Mouse (Mus musculus): Measurements from ENCODE around the gene Ccdc85a.
"Not testable (repeated sequence)": the region's sequence is repeated elsewhere in the genome, so short reads cannot be mapped to it uniquely, and the experiment has no call there.

Gene Ccdc85a

GRCm38 (mm10) chr11:28422451-28423231 lies 161.5 kb downstream of the Ccdc85a start:
- peak; percentile 11 for DNase-seq (ENCODE audit: low spot score)

- DNase-seq (ENCODE audit: low spot score) = no peak
These were observed 168.3 kb downstream of the Ccdc85a start for GRCm38 (mm10) chr11:28415841-28416240.

GRCm38 (mm10) chr11:28409880-28410279 lies 174.2 kb downstream of the Ccdc85a start:
- DNase-seq (ENCODE audit: low spot score) = not testable (repeated sequence)

- DNase-seq (ENCODE audit: low spot score) = no peak
These were observed 187.0 kb downstream of the Ccdc85a start for GRCm38 (mm10) chr11:28397166-28397565.

- no peak for DNase-seq (ENCODE audit: low spot score)
These were observed 208.2 kb downstream of the Ccdc85a start for GRCm38 (mm10) chr11:28375891-28376290.

- DNase-seq (ENCODE audit: low spot score) = no peak
These were observed 209.5 kb downstream of the Ccdc85a start for GRCm38 (mm10) chr11:28374636-28375035.

GRCm38 (mm10) chr11:28371381-28371780 lies 212.7 kb downstream of the Ccdc85a start:
- DNase-seq (ENCODE audit: low spot score) = not testable (repeated sequence)

- no peak for DNase-seq (ENCODE audit: low spot score)
These were observed 218.2 kb downstream of the Ccdc85a start for GRCm38 (mm10) chr11:28365929-28366244.

GRCm38 (mm10) chr11:28365209-28365928 lies 218.8 kb downstream of the Ccdc85a start:
- DNase-seq (ENCODE audit: low spot score) = peak; percentile 81

GRCm38 (mm10) chr11:28343465-28343864 lies 240.7 kb downstream of the Ccdc85a start:
- DNase-seq (ENCODE audit: low spot score) = no peak

- DNase-seq (ENCODE audit: low spot score) = no peak
These were observed 242.2 kb downstream of the Ccdc85a start for GRCm38 (mm10) chr11:28341887-28342286.

- peak; percentile 78 for DNase-seq (ENCODE audit: low spot score)
These were observed 244.6 kb downstream of the Ccdc85a start, which contains the start of gene Gm6685 for GRCm38 (mm10) chr11:28339224-28340150. Gene Gm6685, minus strand, starts transcription at chr11:28339867.
